Mouse (Mus musculus) lung, adult 2 months (tissue): ENCODE data around the gene Cd55b.
"Not testable (repeated sequence)": the region's sequence is repeated elsewhere in the genome, so short reads cannot be mapped to it uniquely, and the experiment has no call there.

Experiments
- CTCF ChIP-seq: fragments of 200-500 bp; IDR thresholded peaks from 2 replicates; pipeline ENCODE4 v1.5.1; 2011; ENCODE audit warnings: mild to moderate bottlenecking, low read length, control low read depth; ENCODE audit not compliant: insufficient read depth
- POLR2A ChIP-seq: fragments of 200-500 bp; IDR thresholded peaks from 2 replicates; pipeline ENCODE4 v1.6.1; 2011; ENCODE audit warnings: low read depth, mild to moderate bottlenecking, control low read depth, low read length, borderline replicate concordance; ENCODE audit errors: extremely low read depth

GRCm38 (mm10) chr1:130427175-130427853 lies 4.5 kb upstream of the Cd55b start:
- TF ChIP-seq CTCF, POLR2A: not testable (repeated sequence)
